ENCODE assay signal across 8 mouse cellular contexts in genomic region chr12:41314811-41315461, GRCm38 (mm10).
A peak's percentile ranks its signal among the peaks of the same experiment; 100 is the strongest.
DNase-seq lines count a peak whose midpoint lies in the region; ATAC-seq and TF ChIP-seq lines count a peak whose summit lies in the region.

No protein-coding gene starts in this region.

- H3K27ac ChIP-seq in kidney, embryonic 15.5 days = peak overlapping the region; percentile 58
- H3K27ac ChIP-seq in kidney, adult 2 months (ENCODE audit: insufficient read depth, low read depth, low read length) = no peak overlapping the region
- H3K27ac ChIP-seq in hindbrain, embryonic 12.5 days = peak overlapping the region; percentile 74

- DNase-seq in kidney, adult 2 months = no peak
- DNase-seq in embryo, embryonic 11.5 days (ENCODE audit: low read depth, low spot score) = peak; percentile 36
- DNase-seq in neural tube, embryonic 10.5 days (ENCODE audit: extremely low spot score, low spot score) = peak; percentile 45
- no peak for DNase-seq in adrenal gland, adult 18-20 months (ENCODE audit: low spot score in 2 of 2)
- DNase-seq in right cerebral cortex, postnatal 14 days = no peak

- no peaks in the 10 kb centered on the region for H3K36me3 ChIP-seq in kidney, embryonic 15.5 days
- H3K36me3 ChIP-seq in kidney, adult 2 months (ENCODE audit: control insufficient read depth, insufficient read depth, low read length) = no peaks in the 10 kb centered on the region
- no peaks in the 10 kb centered on the region for H3K36me3 ChIP-seq in hindbrain, embryonic 12.5 days

- WGBS in kidney, embryonic 15.5 days = 8% methylated on average over 11 of the region's 11 CpGs
- 24% methylated on average over 11 of the region's 11 CpGs for WGBS in kidney, adult 2 months
- 5% methylated on average over 11 of the region's 11 CpGs for WGBS in hindbrain, embryonic 12.5 days

- H3K4me2 ChIP-seq in kidney, embryonic 15.5 days = peak overlapping the region; percentile 43
- peak overlapping the region; percentile 40 for H3K4me2 ChIP-seq in hindbrain, embryonic 12.5 days (replicated peaks)

- H3K9ac ChIP-seq in kidney, embryonic 15.5 days = no peak overlapping the region
- H3K9ac ChIP-seq in hindbrain, embryonic 12.5 days = no peak overlapping the region

- H3K9me3 ChIP-seq in kidney, embryonic 15.5 days (replicated peaks) = no peaks in the 10 kb centered on the region
- H3K9me3 ChIP-seq in hindbrain, embryonic 12.5 days (replicated peaks) = no peaks in the 10 kb centered on the region

- H3K4me1 ChIP-seq in kidney, embryonic 15.5 days = peaks cover 10% of the 10 kb centered on the region
- H3K4me1 ChIP-seq in kidney, adult 2 months (ENCODE audit: control insufficient read depth, insufficient read depth, low read length) = no peaks in the 10 kb centered on the region
- peaks cover 5% of the 10 kb centered on the region for H3K4me1 ChIP-seq in hindbrain, embryonic 12.5 days

- H3K4me3 ChIP-seq in kidney, embryonic 15.5 days (replicated peaks) = no peak overlapping the region
- no peak overlapping the region for H3K4me3 ChIP-seq in kidney, adult 2 months (ENCODE audit: insufficient read depth, low read depth, low read length)
- H3K4me3 ChIP-seq in hindbrain, embryonic 12.5 days = no peak overlapping the region

- peak; percentile 82 for ATAC-seq in kidney, embryonic 15.5 days (replicated peaks; ENCODE audit: low FRiP score)
- peak; percentile 84 for ATAC-seq in hindbrain, embryonic 12.5 days (ENCODE audit: low FRiP score)
- ATAC-seq in megakaryocyte-erythroid progenitor cell, adult 5-6 weeks (replicated peaks; ENCODE audit: low FRiP score, low TSS enrichment, poor library complexity, severe bottlenecking) = no peak

- no peaks in the 10 kb centered on the region for H3K27me3 ChIP-seq in kidney, embryonic 15.5 days
- no peaks in the 10 kb centered on the region for H3K27me3 ChIP-seq in kidney, adult 2 months (replicated peaks; ENCODE audit: control insufficient read depth, insufficient read depth, low read length)
- H3K27me3 ChIP-seq in hindbrain, embryonic 12.5 days = no peaks in the 10 kb centered on the region

- no peak for TF ChIP-seq POLR2A in kidney, adult 2 months (IDR thresholded peaks at IDR 0.05; ENCODE audit: low read depth, low read length)

- TF ChIP-seq CTCF in kidney, adult 2 months (conservative IDR thresholded peaks at IDR 0.05; ENCODE audit: insufficient read depth, insufficient read length, low read depth, low read length) = no peak

Comparison
In these comparisons a context has a peak if more than half of its experiments do, and no peak if none do; other contexts are left out.
1. DNase-seq: peak in embryo, embryonic 11.5 days (single experiment) and neural tube, embryonic 10.5 days (single experiment); none in kidney, adult 2 months (single experiment), adrenal gland, adult 18-20 months (0 of 2) and right cerebral cortex, postnatal 14 days (single experiment).